Mouse (Mus musculus) embryonic facial prominence, embryonic 12.5 days (tissue): Measurements from ENCODE around the gene Cggbp1. TPM values are rescaled to one million over a fixed set of nuclear protein-coding genes. Genes with fewer than 3 reads are reported as not detected.

Source experiments
- ATAC-seq: fragments of 200-750 bp; cut with Nextera tagmentation; 2 replicates; pipeline ENCODE4 v1.8.0; 2017; ENCODE audit not compliant: insufficient number of reproducible peaks, insufficient read depth, low FRiP score, low TSS enrichment
- H3K27ac ChIP-seq: fragments of 300-500 bp; sonication (generic); 2 replicates; pipeline ENCODE4 v1.5.1; 2016; ENCODE audit warnings: mild to moderate bottlenecking
- H3K27me3 ChIP-seq: fragments of 300-500 bp; sonication (generic); 2 replicates; pipeline ENCODE4 v1.6.1; 2016; ENCODE audit warnings: mild to moderate bottlenecking, moderate library complexity
- H3K36me3 ChIP-seq: fragments of 300-500 bp; sonication (generic); 2 replicates; pipeline ENCODE4 v1.6.1; 2016; ENCODE audit warnings: mild to moderate bottlenecking
- H3K4me1 ChIP-seq: fragments of 300-500 bp; sonication (generic); 2 replicates; pipeline ENCODE4 v1.6.1; 2016
- H3K4me2 ChIP-seq: fragments of 300-500 bp; sonication (generic); replicated peaks from 2 replicates; pipeline ENCODE4 v1.6.1; 2016; ENCODE audit warnings: mild to moderate bottlenecking, moderate library complexity
- H3K4me3 ChIP-seq: fragments of 300-500 bp; sonication (generic); 2 replicates; pipeline ENCODE4 v1.5.1; 2016; ENCODE audit warnings: mild to moderate bottlenecking
- H3K9ac ChIP-seq: fragments of 300-500 bp; sonication (generic); 2 replicates; pipeline ENCODE4 v1.6.1; 2016; ENCODE audit warnings: mild to moderate bottlenecking, moderate library complexity
- H3K9me3 ChIP-seq: fragments of 300-500 bp; sonication (generic); 2 replicates; pipeline ENCODE4 v1.6.1; 2016; ENCODE audit warnings: mild to moderate bottlenecking, moderate library complexity
- WGBS: fragments of 180-500 bp; shearing (Covaris S2); methylation state at CpG from one replicate; pipeline ENCODE4 v1.1.7; 2016; 5-methylcytosine and 5-hydroxymethylcytosine counted together
- polyA plus RNA-seq: library from polyadenylated mRNA; unstranded; fragments of >200 nt; fragmentation: Nextera tagmentation; extraction: Ambion mirVana; gene quantifications from 2 replicates; pipeline ENCODE4 v1.2.1, GENCODE M21; 2016

Gene Cggbp1
- polyA plus RNA-seq, 1 experiment from 2014 or later: 115 TPM

- no peaks in the 10 kb centered on the region for H3K36me3 ChIP-seq
- no peak overlapping the region for H3K4me3 ChIP-seq
- H3K27me3 ChIP-seq: no peaks in the 10 kb centered on the region
- no peak overlapping the region for H3K27ac ChIP-seq
- no peaks in the 10 kb centered on the region for H3K9me3 ChIP-seq
- no peaks in the 10 kb centered on the region for H3K4me1 ChIP-seq
- no peak for ATAC-seq
- 94% methylated on average over 10 of the region's 10 CpGs for WGBS
- H3K4me2 ChIP-seq: no peak overlapping the region
- no peak overlapping the region for H3K9ac ChIP-seq
These were observed 23.6 kb downstream of the Cggbp1 start for GRCm38 (mm10) chr16:64875384-64875783.

GRCm38 (mm10) chr16:64875822-64876221 lies 24.0 kb downstream of the Cggbp1 start:
- Histone ChIP-seq H3K9me3 (no peaks in the 10 kb centered on the region), H3K27ac (no peak overlapping the region), H3K36me3 (no peaks in the 10 kb centered on the region), H3K4me3 (no peak overlapping the region), H3K9ac (no peak overlapping the region), H3K27me3 (no peaks in the 10 kb centered on the region), H3K4me1 (no peaks in the 10 kb centered on the region), H3K4me2 (no peak overlapping the region)
- WGBS: 86% methylated on average over 1 of the region's 1 CpGs
- ATAC-seq: no peak

GRCm38 (mm10) chr16:64876631-64877265 lies 25.0 kb downstream of the Cggbp1 start:
- no peak overlapping the region for H3K9ac ChIP-seq
- no peaks in the 10 kb centered on the region for H3K9me3 ChIP-seq
- H3K4me1 ChIP-seq: no peaks in the 10 kb centered on the region
- no peak overlapping the region for H3K27ac ChIP-seq
- no peaks in the 10 kb centered on the region for H3K27me3 ChIP-seq
- no peak for ATAC-seq
- H3K4me2 ChIP-seq: no peak overlapping the region
- no peaks in the 10 kb centered on the region for H3K36me3 ChIP-seq
- H3K4me3 ChIP-seq: no peak overlapping the region
- 79% methylated on average over 4 of the region's 4 CpGs for WGBS

GRCm38 (mm10) chr16:64877314-64877713 lies 25.5 kb downstream of the Cggbp1 start:
- Histone ChIP-seq H3K4me2 (no peak overlapping the region), H3K4me3 (no peak overlapping the region), H3K4me1 (no peaks in the 10 kb centered on the region), H3K27me3 (no peaks in the 10 kb centered on the region), H3K27ac (no peak overlapping the region), H3K36me3 (no peaks in the 10 kb centered on the region), H3K9ac (no peak overlapping the region), H3K9me3 (no peaks in the 10 kb centered on the region)
- ATAC-seq: no peak
- WGBS: 86% methylated on average over 3 of the region's 3 CpGs

- 71% methylated on average over 3 of the region's 3 CpGs for WGBS
These were observed 26.9 kb downstream of the Cggbp1 start for GRCm38 (mm10) chr16:64878611-64879132.

GRCm38 (mm10) chr16:64879735-64880134 lies 27.9 kb downstream of the Cggbp1 start:
- 82% methylated on average over 5 of the region's 5 CpGs for WGBS

More at GRCm38 (mm10) chr16:64878611-64879132, 26.9 kb downstream of the Cggbp1 start:
- ATAC-seq: no peak
- Histone ChIP-seq H3K4me3 (no peak overlapping the region), H3K27me3 (no peaks in the 10 kb centered on the region), H3K36me3 (no peaks in the 10 kb centered on the region), H3K4me1 (no peaks in the 10 kb centered on the region), H3K9me3 (no peaks in the 10 kb centered on the region), H3K9ac (no peak overlapping the region), H3K27ac (no peak overlapping the region), H3K4me2 (no peak overlapping the region)

GRCm38 (mm10) chr16:64880986-64881385 lies 29.2 kb downstream of the Cggbp1 start:
- Histone ChIP-seq H3K4me3 (no peak overlapping the region), H3K27me3 (no peaks in the 10 kb centered on the region), H3K27ac (no peak overlapping the region), H3K4me1 (0 out of 2 replicates have a peak, but pooled peaks cover 3% of the 10 kb centered on the region), H3K4me2 (no peak overlapping the region), H3K36me3 (no peaks in the 10 kb centered on the region), H3K9ac (no peak overlapping the region), H3K9me3 (no peaks in the 10 kb centered on the region)
- ATAC-seq: no peak
- WGBS: 78% methylated on average over 3 of the region's 3 CpGs

More at GRCm38 (mm10) chr16:64879735-64880134, 27.9 kb downstream of the Cggbp1 start:
- no peak for ATAC-seq
- no peak overlapping the region for H3K27ac ChIP-seq
- H3K4me3 ChIP-seq: no peak overlapping the region
- H3K27me3 ChIP-seq: no peaks in the 10 kb centered on the region
- H3K36me3 ChIP-seq: no peaks in the 10 kb centered on the region
- no peak overlapping the region for H3K4me2 ChIP-seq
- 0 out of 2 replicates have a peak, but pooled peaks cover 3% of the 10 kb centered on the region for H3K4me1 ChIP-seq
- no peaks in the 10 kb centered on the region for H3K9me3 ChIP-seq
- no peak overlapping the region for H3K9ac ChIP-seq

- H3K4me3 ChIP-seq: no peak overlapping the region
- H3K4me1 ChIP-seq: 0 out of 2 replicates have a peak, but pooled peaks cover 3% of the 10 kb centered on the region
- no peak for ATAC-seq
- WGBS: 72% methylated on average over 2 of the region's 2 CpGs
- no peak overlapping the region for H3K4me2 ChIP-seq
- H3K9me3 ChIP-seq: no peaks in the 10 kb centered on the region
- no peak overlapping the region for H3K27ac ChIP-seq
- H3K36me3 ChIP-seq: no peaks in the 10 kb centered on the region
- no peak overlapping the region for H3K9ac ChIP-seq
- no peaks in the 10 kb centered on the region for H3K27me3 ChIP-seq
These were observed 29.6 kb downstream of the Cggbp1 start for GRCm38 (mm10) chr16:64881442-64881841.

- H3K4me1 ChIP-seq: 0 out of 2 replicates have a peak, but pooled peaks cover 3% of the 10 kb centered on the region
- no peaks in the 10 kb centered on the region for H3K36me3 ChIP-seq
- WGBS: 77% methylated on average over 5 of the region's 5 CpGs
- no peaks in the 10 kb centered on the region for H3K9me3 ChIP-seq
- H3K27me3 ChIP-seq: no peaks in the 10 kb centered on the region
- H3K4me3 ChIP-seq: no peak overlapping the region
- no peak for ATAC-seq
- no peak overlapping the region for H3K27ac ChIP-seq
- H3K9ac ChIP-seq: no peak overlapping the region
- no peak overlapping the region for H3K4me2 ChIP-seq
These were observed 32.1 kb downstream of the Cggbp1 start for GRCm38 (mm10) chr16:64883896-64884295.

GRCm38 (mm10) chr16:64884420-64884838 lies 32.6 kb downstream of the Cggbp1 start:
- Histone ChIP-seq H3K27ac (no peak overlapping the region), H3K4me2 (no peak overlapping the region), H3K4me1 (0 out of 2 replicates have a peak, but pooled peaks cover 3% of the 10 kb centered on the region), H3K9me3 (no peaks in the 10 kb centered on the region), H3K27me3 (no peaks in the 10 kb centered on the region), H3K36me3 (no peaks in the 10 kb centered on the region), H3K4me3 (no peak overlapping the region), H3K9ac (no peak overlapping the region)
- 18% methylated on average over 3 of the region's 3 CpGs for WGBS
- no peak for ATAC-seq

- Histone ChIP-seq H3K9me3 (no peaks in the 10 kb centered on the region), H3K4me2 (no peak overlapping the region), H3K36me3 (no peaks in the 10 kb centered on the region), H3K4me1 (0 out of 2 replicates have a peak, but pooled peaks cover 3% of the 10 kb centered on the region), H3K27me3 (no peaks in the 10 kb centered on the region), H3K9ac (no peak overlapping the region), H3K4me3 (no peak overlapping the region), H3K27ac (no peak overlapping the region)
- no peak for ATAC-seq
- WGBS: 44% methylated on average over 2 of the region's 3 CpGs
These were observed 33.3 kb downstream of the Cggbp1 start for GRCm38 (mm10) chr16:64885142-64885541.

- 45% methylated on average over 4 of the region's 4 CpGs for WGBS
These were observed 33.8 kb downstream of the Cggbp1 start for GRCm38 (mm10) chr16:64885547-64885946.

More at GRCm38 (mm10) chr16:64885547-64885946, 33.8 kb downstream of the Cggbp1 start:
- Histone ChIP-seq H3K4me3 (no peak overlapping the region), H3K9ac (no peak overlapping the region), H3K36me3 (no peaks in the 10 kb centered on the region), H3K27me3 (no peaks in the 10 kb centered on the region), H3K4me2 (no peak overlapping the region), H3K4me1 (0 out of 2 replicates have a peak, but pooled peaks cover 3% of the 10 kb centered on the region), H3K9me3 (no peaks in the 10 kb centered on the region), H3K27ac (no peak overlapping the region)
- no peak for ATAC-seq
